Mouse (Mus musculus): Measurements from ENCODE around the gene Epn1.

- TF ChIP-seq POLR2A (IDR thresholded peaks at IDR 0.05; ENCODE audit: low read depth, low read length) (no peak), MAZ (IDR thresholded peaks at IDR 0.05; ENCODE audit: low read depth, low read length) (no peak), ELF1 (IDR thresholded peaks at IDR 0.05; ENCODE audit: low read depth, low read length) (no peak), ZNF384 (IDR thresholded peaks at IDR 0.05; ENCODE audit: low read depth, low read length) (no peak), CHD1 (IDR thresholded peaks at IDR 0.05; ENCODE audit: low read depth, low read length) (no peak), IRF4 (IDR thresholded peaks at IDR 0.05; ENCODE audit: low read depth, low read length) (no peak), POLR2AphosphoS2 (IDR thresholded peaks at IDR 0.05; ENCODE audit: low read depth, low read length) (no peak)
Measured at GRCm38 (mm10) chr7:5081939-5082338, 1.9 kb downstream of the Epn1 start.
